Mouse (Mus musculus): Measurements from ENCODE around the gene Col17a1. TPM values are rescaled to one million over a fixed set of nuclear protein-coding genes. Genes with fewer than 3 reads are reported as not detected.

Col17a1 gene
- total RNA-seq, 2 experiments from 2014 or later = 0.05 to 0.07 TPM

GRCm38 (mm10) chr19:47613442-47613841 lies 78.5 kb downstream of the Col17a1 start:
- no peak for DNase-seq
- intact Hi-C loops (cut with DNase I) = loop anchor here (10.0 kb wide), 1 partner anchor 259 kb away; no protein-coding TSS in a partner anchor

- intact Hi-C loops (cut with DNase I) = no loop called here
- DNase-seq = no peak
These were observed 83.4 kb downstream of the Col17a1 start for GRCm38 (mm10) chr19:47608513-47608912.

Other genes starting within 250 kb of the Col17a1 start
- 10 to 100 TPM; 87.9 to 93.7 TPM for gene Sh3pxd2a, start 227.7 kb downstream of the Col17a1 start, total RNA-seq (2021)
- 10 to 100 TPM; 22.0 to 24.0 TPM for gene Stn1, start 154.6 kb downstream of the Col17a1 start, total RNA-seq (2021)
- 100 to 1,000 TPM; 121 to 149 TPM for gene Slk, start 112.4 kb downstream of the Col17a1 start, total RNA-seq (2021)
- 10 to 100 TPM; 68.4 to 72.4 TPM for gene Sfr1, start 39.6 kb upstream of the Col17a1 start, total RNA-seq (2021)
- 100 to 1,000 TPM; 106 to 117 TPM for gene Gsto1, start 162.9 kb upstream of the Col17a1 start, total RNA-seq (2021)
- gene Gsto2, start 173.4 kb upstream of the Col17a1 start, total RNA-seq (2021) = 1 to 10 TPM; 1.8 to 2.6 TPM
- gene Cfap43, start 227.2 kb upstream of the Col17a1 start, total RNA-seq (2021) = under 1 TPM in 1 of 2 experiments, not detected in 1; 0.24 TPM
- 10 to 100 TPM; 11.1 to 13.3 TPM for gene Itprip, start 227.2 kb upstream of the Col17a1 start, total RNA-seq (2021)
- gene Cfap58, start 245.6 kb upstream of the Col17a1 start, total RNA-seq (2021) = 1 to 10 TPM; 2.7 to 2.8 TPM

All from heart, postnatal 10 days (tissue).